Mouse (Mus musculus) heart, embryonic 12.5 days (tissue): Measurements from ENCODE around the gene Rassf4. TPM values are rescaled to one million over a fixed set of nuclear protein-coding genes. Genes with fewer than 3 reads are reported as not detected.
"Not testable (repeated sequence)": the region's sequence is repeated elsewhere in the genome, so short reads cannot be mapped to it uniquely, and the experiment has no call there.

Experiments
- ATAC-seq: fragments of 200-750 bp; cut with Nextera tagmentation; 2 replicates; pipeline ENCODE4 v1.8.0; 2017; ENCODE audit warnings: moderate TSS enrichment, moderate library complexity; ENCODE audit not compliant: insufficient number of reproducible peaks, low FRiP score
- H3K27ac ChIP-seq: fragments of 300-500 bp; sonication (generic); 2 replicates; pipeline ENCODE4 v1.5.1; 2016; ENCODE audit warnings: mild to moderate bottlenecking, moderate library complexity; ENCODE audit not compliant: poor library complexity, severe bottlenecking
- H3K27me3 ChIP-seq: fragments of 300-500 bp; sonication (generic); replicated peaks from 2 replicates; pipeline ENCODE4 v1.6.1; 2016; ENCODE audit warnings: mild to moderate bottlenecking, moderate library complexity
- H3K36me3 ChIP-seq: fragments of 300-500 bp; sonication (generic); 2 replicates; pipeline ENCODE4 v1.6.1; 2016; ENCODE audit warnings: mild to moderate bottlenecking, moderate library complexity
- H3K4me1 ChIP-seq: fragments of 300-500 bp; sonication (generic); replicated peaks from 2 replicates; pipeline ENCODE4 v1.6.1; 2016; ENCODE audit warnings: mild to moderate bottlenecking
- H3K4me2 ChIP-seq: fragments of 300-500 bp; sonication (generic); 2 replicates; pipeline ENCODE4 v1.6.1; 2016; ENCODE audit warnings: mild to moderate bottlenecking, moderate library complexity
- H3K4me3 ChIP-seq: fragments of 300-500 bp; sonication (generic); 2 replicates; pipeline ENCODE4 v1.5.1; 2016; ENCODE audit warnings: mild to moderate bottlenecking
- H3K9ac ChIP-seq: fragments of 300-500 bp; sonication (generic); 2 replicates; pipeline ENCODE4 v1.6.1; 2016; ENCODE audit warnings: mild to moderate bottlenecking, moderate library complexity
- H3K9me3 ChIP-seq: fragments of 300-500 bp; sonication (generic); replicated peaks from 2 replicates; pipeline ENCODE4 v1.6.1; 2016; ENCODE audit warnings: mild to moderate bottlenecking, moderate library complexity
- WGBS: fragments of 180-500 bp; shearing (Covaris S2); methylation state at CpG from one replicate; pipeline ENCODE4 v1.1.7; 2016; 5-methylcytosine and 5-hydroxymethylcytosine counted together
- microRNA-seq: library from miRNA; unstranded; fragments of <30 nt; microRNA quantifications from one replicate; pipeline ENCODE4, GENCODE M21; 2017
- polyA plus RNA-seq: library from polyadenylated mRNA; unstranded; fragments of >200 nt; fragmentation: Nextera tagmentation; extraction: Ambion mirVana; gene quantifications from 2 replicates; pipeline ENCODE4 v1.2.1, GENCODE M21; 2016

Gene Rassf4
- polyA plus RNA-seq, 1 experiment from 2014 or later: 6.5 TPM

- H3K9ac ChIP-seq: no peak overlapping the region
- H3K4me1 ChIP-seq: no peaks in the 10 kb centered on the region
- H3K9me3 ChIP-seq: no peaks in the 10 kb centered on the region
- no peak for ATAC-seq
- H3K27ac ChIP-seq: no peak overlapping the region
- H3K27me3 ChIP-seq: peaks cover 7% of the 10 kb centered on the region
- H3K4me2 ChIP-seq: no peak overlapping the region
- 21% methylated on average over 4 of the region's 4 CpGs for WGBS
- H3K36me3 ChIP-seq: no peaks in the 10 kb centered on the region
- H3K4me3 ChIP-seq: no peak overlapping the region
Observed at GRCm38 (mm10) chr6:116607230-116607629, 66.5 kb downstream of the Rassf4 start.

DNA sequence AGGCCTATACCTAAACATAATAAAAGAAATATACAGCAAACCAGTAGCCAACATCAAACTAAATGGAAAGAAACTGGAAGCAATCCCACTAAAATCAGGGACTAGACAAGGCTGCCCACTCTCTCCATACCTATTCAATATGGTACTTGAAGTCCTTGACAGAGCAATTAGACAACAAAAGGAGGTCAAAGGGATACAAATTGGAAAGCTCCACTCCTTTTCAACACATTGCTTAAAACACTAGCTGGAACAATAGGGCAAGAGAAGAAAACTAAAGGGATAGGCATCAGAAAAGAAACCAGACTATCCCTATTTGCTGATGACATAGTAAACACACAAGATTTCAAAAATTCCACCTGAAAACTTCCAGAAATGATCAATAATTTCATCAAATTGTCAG lies 72.8 kb downstream of the Rassf4 start:
- not testable (repeated sequence) for H3K27ac ChIP-seq, H3K4me1 ChIP-seq, H3K4me3 ChIP-seq, H3K36me3 ChIP-seq, H3K9ac ChIP-seq, ATAC-seq, H3K9me3 ChIP-seq, H3K4me2 ChIP-seq, H3K27me3 ChIP-seq

DNA sequence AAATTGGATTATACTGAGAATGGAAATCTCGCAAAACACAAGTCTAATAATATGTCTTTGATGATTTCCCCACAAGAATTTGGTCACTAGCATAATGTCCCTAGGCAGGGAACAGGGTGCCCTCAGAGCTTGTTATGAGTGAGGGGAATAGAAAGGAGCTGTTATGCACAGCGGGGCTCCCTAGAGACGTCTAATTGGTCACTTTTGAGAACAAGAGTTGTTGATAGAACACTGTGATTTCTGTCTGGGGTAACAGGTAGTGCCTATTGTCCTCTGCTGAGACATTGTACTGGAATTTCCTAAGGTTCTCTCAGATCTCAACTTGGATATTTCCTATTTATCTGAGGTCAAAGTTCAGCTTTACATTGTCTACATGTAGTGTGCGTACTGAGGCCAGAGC lies 89.7 kb downstream of the Rassf4 start, which contains the start of gene Olfr215:
Gene Olfr215 (minus strand): TSS at position 101 of the 400 bp plus-strand sequence.
- Histone ChIP-seq H3K9ac (no peak within 1 kb of the TSS), H3K4me3 (no peak within 1 kb of the TSS), H3K27ac (no peak within 1 kb of the TSS), H3K4me1 (no peaks in the 10 kb centered on the region), H3K9me3 (no peaks in the 10 kb centered on the region), H3K27me3 (no peaks in the 10 kb centered on the region), H3K36me3 (no peaks in the 10 kb centered on the region), H3K4me2 (no peak within 1 kb of the TSS)
- WGBS: 71% methylated on average over 4 of the region's 4 CpGs
- ATAC-seq: no peak

Small RNA genes within 50 kb of the gene (microRNA-seq; reads per million reads assigned to microRNA genes)
- not detected for gene Mir7043

Other genes starting within 250 kb of the Rassf4 start
- 2.6 and 2.7 TPM in 2 replicates for gene Alox5, start 212.8 kb downstream of the Rassf4 start, polyA plus RNA-seq
- not detected in 2 replicates for gene Olfr211, start 184.9 kb downstream of the Rassf4 start, polyA plus RNA-seq
- not detected in 2 replicates for gene Olfr212, start 167.4 kb downstream of the Rassf4 start, polyA plus RNA-seq
- gene Olfr213, start 135.5 kb downstream of the Rassf4 start, polyA plus RNA-seq: not detected in 2 replicates
- gene Gm5580, start 122.8 kb downstream of the Rassf4 start, polyA plus RNA-seq: 0.33 TPM in 2 replicates
- gene Olfr214, start 119.7 kb downstream of the Rassf4 start, polyA plus RNA-seq: not detected in 2 replicates
- gene Olfr215, start 89.8 kb downstream of the Rassf4 start, polyA plus RNA-seq: not detected in 2 replicates
- 95.4 and 97.7 TPM in 2 replicates for gene Zfp422, start 45.0 kb downstream of the Rassf4 start, polyA plus RNA-seq
- 4.0 and 4.9 TPM in 2 replicates for gene Depp1, start 23.3 kb downstream of the Rassf4 start, polyA plus RNA-seq
- 0.06 and 0.08 TPM in 2 replicates for gene Tmem72, start 43.0 kb upstream of the Rassf4 start, polyA plus RNA-seq